Mouse (Mus musculus): ENCODE data around the gene Ankrd50.

Gene Ankrd50

GRCm38 (mm10) chr3:38484191-38485106 is at the start of gene Ankrd50:
Gene Ankrd50 (minus strand): TSS chr3:38484844.
- peak; percentile 100 for DNase-seq (ENCODE audit: low spot score)

DNA sequence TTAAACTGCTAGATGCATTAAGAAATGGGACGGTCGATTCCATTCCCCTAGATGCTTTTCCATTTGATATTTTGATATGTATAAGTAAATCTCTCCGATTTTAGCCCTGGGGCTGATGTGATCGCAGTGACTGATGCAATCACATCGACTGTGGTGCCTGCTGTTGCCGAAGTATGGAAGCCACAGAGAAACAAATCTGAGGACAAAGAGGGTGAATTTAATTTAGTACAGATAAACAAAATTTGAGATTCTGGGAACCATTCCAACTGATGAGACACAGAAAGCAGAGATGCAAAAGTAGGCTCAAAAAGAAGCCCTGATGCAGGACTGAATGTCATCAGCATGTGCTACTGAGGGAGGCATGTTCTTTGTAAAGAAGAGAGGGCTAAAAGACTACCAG is 49.6 kb upstream of the Ankrd50 start:
- no peak for DNase-seq (ENCODE audit: low spot score)

GRCm38 (mm10) chr3:38520426-38520825 is 35.8 kb upstream of the Ankrd50 start:
- DNase-seq (ENCODE audit: low spot score): no peak

DNA sequence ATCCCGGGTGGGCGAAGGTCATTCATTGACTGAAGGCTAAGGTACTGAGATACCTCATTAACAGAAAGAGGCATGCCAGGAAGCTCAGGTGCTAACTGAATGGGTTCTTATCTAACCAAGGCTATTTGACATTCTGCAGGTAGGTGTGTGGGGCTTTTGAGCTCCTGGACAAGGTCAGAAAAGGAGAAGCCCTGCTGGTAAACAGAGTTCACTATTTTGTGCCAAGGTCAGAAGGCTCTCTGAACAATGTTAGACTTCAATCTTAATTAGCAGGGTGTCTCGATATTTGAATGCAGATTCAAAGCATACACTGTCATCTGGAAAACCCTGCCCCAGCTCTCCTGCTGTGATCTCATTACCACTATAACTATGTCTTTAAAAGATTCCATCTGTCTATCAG is 35.3 kb upstream of the Ankrd50 start:
- DNase-seq (ENCODE audit: low spot score): no peak

DNA sequence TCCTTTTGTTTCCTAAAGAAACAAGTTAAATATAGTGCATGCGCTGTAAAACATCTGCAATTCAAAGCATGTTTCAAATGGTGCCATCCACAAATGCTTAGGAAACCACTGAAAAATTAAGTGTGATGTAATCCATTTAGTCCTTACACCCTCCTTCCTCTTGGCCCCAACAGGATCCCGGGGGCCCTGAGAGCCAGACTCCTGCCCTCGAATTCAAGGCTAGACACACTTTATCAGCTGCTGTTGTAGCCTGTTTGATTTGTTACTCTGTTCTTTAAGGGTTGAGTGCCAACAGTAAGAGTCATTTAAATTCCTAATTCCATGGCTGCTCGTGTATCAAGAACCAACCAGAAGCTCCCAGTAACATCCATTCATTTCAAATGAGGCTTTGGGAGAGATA is 19.0 kb upstream of the Ankrd50 start:
- DNase-seq (ENCODE audit: low spot score): no peak

DNA sequence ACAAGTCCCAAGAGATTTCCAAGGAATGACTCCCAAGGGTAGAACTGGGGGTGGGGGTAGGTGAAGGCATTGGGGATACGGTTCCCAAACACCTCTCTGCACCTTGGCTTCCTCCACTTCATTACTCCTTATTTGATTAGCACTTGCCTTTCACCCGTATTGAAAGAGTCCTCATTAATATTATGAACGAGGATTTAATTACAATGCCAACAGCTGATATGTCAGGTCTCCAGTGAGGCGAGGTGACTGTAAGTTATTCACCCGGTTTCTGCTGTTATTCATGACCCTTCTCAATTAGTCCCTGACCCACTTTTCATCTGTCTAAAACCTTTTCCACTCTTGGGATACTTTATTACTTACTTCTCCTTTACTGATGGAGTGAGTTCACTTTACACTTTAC is 17.5 kb upstream of the Ankrd50 start:
- no peak for DNase-seq (ENCODE audit: low spot score)

DNA sequence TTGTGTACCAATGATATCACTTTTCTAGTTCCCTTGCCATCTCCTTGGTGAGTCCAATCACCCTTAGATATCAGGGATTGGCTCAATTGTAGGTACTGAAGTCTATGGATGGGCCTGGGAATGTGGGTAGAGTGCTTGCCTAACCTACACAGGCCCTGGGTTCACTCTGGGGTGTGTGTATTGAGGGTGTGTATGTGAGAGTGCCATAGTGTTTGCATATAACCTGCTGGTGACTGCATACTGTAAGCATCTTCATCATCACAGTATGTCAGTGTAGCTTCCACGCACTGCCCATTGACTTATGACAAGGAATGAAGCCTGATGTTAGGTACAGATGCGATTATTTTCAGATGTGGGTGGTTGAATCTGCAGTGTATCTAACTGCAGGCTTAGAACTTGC is 17.1 kb upstream of the Ankrd50 start:
- no peak for DNase-seq (ENCODE audit: low spot score)

DNA sequence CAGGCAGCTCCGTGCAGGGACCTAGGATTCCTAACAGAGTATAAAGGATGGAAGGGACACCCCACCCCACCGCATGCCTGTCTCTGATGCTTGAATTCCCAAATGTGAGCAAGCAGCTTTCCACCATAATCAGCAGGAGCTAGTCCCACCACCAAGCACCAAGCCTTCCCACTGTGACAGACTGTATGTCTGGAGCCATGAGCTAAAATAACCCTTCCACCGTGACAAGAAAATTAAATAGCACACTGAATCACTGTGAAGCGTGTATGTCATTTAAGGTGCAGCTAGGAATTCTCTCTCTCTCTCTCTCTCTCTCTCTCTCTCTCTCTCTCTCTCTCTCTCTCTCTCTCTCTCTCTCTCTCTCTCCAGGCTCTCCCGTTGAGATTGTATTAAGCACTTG is 16.7 kb upstream of the Ankrd50 start:
- DNase-seq (ENCODE audit: low spot score): no peak

DNA sequence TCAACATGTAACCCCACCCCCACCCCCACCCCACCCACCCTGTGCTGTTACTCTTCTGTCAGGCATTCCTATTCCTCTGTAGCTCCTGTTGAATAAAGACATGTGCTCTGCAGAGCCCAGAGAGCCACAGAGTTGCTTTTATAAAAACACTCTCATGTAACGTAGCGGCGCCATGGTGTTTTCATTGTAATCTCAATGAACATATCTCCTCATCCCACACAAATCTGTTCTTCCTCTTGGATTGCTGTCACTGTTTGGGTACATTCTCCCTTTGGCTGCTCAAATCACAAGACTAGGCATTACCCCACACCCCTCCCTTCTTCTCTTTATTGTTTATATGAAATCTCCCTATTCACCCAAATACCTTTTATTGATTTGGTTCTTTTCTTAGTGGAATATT is 13.9 kb upstream of the Ankrd50 start:
- DNase-seq (ENCODE audit: low spot score): no peak

GRCm38 (mm10) chr3:38496795-38497385 is 12.2 kb upstream of the Ankrd50 start:
- DNase-seq (ENCODE audit: low spot score): no peak

GRCm38 (mm10) chr3:38491702-38492101 is 7.1 kb upstream of the Ankrd50 start:
- no peak for DNase-seq (ENCODE audit: low spot score)

DNA sequence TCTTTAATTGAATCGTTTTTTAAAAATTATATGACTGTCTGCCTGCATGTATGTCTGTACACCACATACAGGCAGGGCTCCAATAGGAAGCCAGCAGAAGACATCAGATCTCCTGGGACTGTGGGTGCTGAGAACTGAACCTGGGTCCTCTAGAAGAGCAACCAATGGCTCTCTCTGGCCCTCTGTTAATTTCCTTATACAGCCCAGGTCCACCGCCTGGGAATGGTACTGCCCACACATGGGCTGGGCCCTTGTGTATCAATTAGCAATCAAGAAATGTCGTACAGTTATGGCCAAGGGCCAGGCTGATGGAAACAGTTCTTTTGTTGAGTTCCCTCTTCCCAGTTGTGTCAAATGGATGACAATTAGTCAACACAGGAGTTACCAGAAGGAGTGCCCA is 6.6 kb upstream of the Ankrd50 start:
- no peak for DNase-seq (ENCODE audit: low spot score)

DNA sequence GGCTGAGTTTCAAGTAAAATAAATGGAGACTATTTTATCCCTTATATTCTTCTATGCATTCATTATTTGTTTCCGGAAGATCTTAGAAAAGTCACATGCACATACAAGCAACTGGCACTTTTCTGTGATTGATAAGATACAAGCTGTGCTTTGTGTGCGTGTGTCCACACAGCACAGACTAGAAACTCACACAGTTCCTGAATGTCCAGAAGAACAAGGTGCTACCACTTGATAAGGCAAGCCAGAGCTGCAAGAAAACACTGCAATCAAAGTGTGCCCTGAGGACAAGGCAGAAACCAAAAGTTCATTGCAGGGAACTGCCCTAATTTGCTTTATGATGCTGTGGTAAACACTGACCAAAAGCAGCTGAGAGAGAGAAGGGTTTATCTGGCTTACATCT is 6.1 kb upstream of the Ankrd50 start:
- DNase-seq (ENCODE audit: low spot score): no peak

DNA sequence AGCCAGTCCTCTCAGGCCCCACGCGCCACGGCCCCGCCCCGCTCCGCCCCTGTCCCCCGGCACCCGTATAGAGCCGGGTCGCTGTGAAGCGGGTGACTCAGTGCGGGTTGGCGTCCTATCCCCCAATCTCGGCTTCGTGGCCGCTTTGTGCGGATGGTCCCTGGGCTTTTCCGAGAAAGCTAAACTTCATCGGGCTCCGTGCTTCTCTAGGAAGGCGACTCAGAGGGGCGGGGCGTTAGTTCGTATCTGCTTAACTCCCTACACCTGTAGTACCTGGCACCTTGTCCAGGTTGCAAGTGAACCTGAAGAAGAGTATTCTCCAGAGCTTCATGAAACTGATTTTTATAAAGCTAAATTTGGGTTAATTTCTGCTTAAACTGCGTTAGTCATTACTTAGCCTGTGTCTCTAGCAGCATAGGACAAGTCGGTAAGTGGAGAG is 482 bp upstream of the Ankrd50 start:
- DNase-seq (ENCODE audit: low spot score): no peak

DNA sequence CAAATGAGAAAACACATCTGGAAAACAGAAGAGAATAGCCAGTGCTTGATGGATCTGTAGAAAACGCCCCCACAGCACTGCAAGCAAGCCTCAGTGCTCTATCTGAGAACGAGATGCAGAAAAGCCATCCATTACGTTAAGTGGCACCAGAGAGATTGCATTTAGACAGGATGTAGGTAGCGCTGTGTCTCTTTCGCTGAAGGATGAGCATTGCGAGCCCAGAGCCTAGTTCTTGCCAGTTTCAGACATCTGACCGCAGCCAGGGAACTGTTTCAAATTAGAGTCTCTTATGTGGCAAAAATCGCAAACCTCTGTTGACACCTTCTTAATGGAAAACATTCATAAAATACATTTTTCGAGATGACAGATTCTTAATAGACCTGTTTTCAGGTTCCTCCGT is 1.1 kb downstream of the Ankrd50 start:
- DNase-seq (ENCODE audit: low spot score): no peak

GRCm38 (mm10) chr3:38482749-38483148 is 1.9 kb downstream of the Ankrd50 start:
- peak; percentile 35 for DNase-seq (ENCODE audit: low spot score)

DNA sequence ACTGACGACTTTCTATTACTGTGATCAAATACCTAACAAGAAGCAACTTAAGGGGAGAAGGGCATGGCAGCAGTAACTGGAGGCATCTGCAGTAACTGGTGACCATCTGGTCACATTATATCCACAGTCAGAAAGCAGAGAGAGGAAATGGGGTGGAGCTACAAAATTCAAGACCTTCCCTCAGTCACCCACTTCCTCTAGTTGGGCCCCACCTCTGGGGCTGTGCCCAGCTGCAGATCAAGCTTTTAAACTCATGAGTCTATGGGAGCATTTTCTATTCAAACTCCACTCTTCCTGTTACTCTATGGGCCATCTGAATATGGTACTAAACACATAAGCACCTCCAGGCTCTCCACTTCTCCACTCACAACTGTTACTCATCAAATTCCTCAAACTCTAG is 3.5 kb downstream of the Ankrd50 start:
- DNase-seq (ENCODE audit: low spot score): no peak

DNA sequence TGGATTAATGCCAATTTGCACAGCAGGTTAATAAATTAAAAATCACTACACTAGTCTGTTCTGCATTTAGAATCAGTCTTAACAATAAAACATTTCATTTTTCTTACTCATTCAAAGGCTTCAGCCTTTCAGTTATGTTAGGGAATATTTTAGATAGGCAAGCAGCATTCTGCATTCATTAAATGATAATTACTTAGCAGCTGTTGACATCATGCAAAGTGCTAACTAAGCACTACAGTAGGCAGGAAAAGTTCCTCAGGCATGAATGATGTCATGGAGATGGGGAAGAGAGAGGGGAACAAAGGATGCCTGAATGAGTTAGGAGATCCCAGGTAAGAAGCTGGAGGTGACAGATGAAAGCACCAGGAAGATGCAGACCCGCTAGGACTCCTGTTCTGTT is 6.7 kb downstream of the Ankrd50 start:
- DNase-seq (ENCODE audit: low spot score): no peak

DNA sequence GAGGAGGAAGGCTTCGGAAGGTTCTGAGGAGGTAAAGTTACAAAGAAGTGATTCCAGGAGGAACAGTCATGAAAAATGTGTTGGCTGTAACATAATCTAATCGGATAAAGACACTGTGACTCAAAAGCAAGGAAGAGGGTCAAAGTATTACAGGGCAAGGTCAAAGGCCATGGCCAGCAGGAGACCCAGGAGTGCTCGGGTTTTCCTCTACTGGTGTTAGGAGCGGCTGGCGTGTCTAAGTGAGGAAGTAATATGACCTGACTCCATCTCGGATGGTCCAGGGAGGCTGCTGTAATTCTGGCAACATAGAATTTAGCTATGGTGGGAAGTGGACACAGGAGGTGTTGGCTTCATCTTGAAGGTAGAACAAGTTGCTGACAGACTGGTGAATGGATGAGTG is 9.1 kb downstream of the Ankrd50 start:
- no peak for DNase-seq (ENCODE audit: low spot score)

DNA sequence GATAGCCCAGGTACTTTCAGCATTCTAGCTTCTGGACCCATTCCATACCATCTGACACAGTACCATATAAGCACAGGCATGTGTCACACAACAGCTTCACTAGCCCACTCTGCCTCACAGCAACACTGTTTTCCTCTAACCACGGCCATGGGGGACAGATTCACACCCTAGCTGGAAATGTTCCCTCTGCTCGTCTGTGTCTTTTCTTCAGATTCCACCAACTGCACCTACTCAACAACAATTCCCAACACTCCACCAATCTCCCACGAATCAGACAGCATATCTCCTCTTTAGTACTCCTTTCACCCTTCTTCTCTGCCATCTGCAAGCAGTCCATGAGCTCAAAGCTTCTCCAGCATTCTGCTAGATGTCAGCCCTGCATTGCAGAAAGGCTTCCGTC is 11.5 kb downstream of the Ankrd50 start:
- no peak for DNase-seq (ENCODE audit: low spot score)

DNA sequence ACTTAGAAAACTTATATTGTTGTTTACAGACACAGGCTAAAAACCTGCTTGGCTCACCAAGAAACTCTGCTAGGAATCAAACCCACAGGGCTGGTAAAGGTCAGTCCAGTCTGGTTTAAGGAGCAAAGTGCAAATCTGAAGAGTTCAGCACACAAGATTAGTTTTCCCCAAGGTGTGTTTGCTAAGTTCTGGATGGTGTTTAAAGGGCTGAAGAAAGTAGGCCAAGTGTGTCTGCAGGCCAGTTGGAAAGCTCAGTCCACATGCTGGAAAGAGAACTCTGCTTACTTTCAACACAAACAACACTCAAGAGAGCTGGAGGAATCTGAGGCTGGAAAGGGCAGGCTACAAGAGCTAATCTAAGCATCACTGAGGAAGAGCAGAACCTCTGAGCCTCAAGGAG is 13.1 kb downstream of the Ankrd50 start:
- no peak for DNase-seq (ENCODE audit: low spot score)

GRCm38 (mm10) chr3:38468131-38468530 is 16.5 kb downstream of the Ankrd50 start:
- no peak for DNase-seq (ENCODE audit: low spot score)

DNA sequence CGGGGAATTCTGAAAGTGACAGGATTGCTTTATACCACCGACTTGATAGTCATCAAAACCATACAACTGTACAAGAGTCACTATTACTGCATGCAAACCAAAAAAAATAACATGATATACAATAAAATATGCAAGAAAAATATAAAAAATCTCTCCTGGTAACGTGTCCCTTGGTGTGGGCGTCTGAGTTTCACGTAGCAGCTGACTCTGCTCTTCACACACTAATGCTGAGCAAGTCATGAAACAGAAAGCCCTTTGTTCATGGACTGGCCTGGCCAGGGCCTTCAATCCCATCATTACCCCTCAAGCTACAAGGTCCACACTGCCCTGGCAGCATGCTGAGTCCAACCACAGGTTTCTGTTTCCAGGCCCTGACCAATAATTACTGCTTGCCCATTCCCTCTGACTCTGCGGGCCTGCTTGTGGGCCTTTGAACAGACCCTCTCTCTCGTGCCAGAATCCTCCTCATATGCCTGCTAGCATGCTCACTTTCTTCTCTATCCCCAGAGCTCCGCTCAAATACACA is 17.7 kb downstream of the Ankrd50 start:
- DNase-seq (ENCODE audit: low spot score): no peak

All from ovary, postnatal 36 days (tissue).